Mouse (Mus musculus): Measurements from ENCODE around the gene Bcl2l15. TPM values are rescaled to one million over a fixed set of nuclear protein-coding genes. Genes with fewer than 3 reads are reported as not detected.
"Not testable (repeated sequence)": the region's sequence is repeated elsewhere in the genome, so short reads cannot be mapped to it uniquely, and the experiment has no call there.

Gene Bcl2l15
- polyA plus RNA-seq, 1 experiment, result 91.7 TPM

- no peak for TF ChIP-seq CTCF (IDR thresholded peaks at IDR 0.05; ENCODE audit: borderline replicate concordance, insufficient read depth, low read depth, low read length)
- TF ChIP-seq POLR2A (IDR thresholded peaks at IDR 0.05; ENCODE audit: borderline replicate concordance, insufficient read depth, low read length), result no peak
- Histone ChIP-seq H3K4me3 (replicated peaks; ENCODE audit: insufficient read depth, low read depth, low read length) (peak overlapping the region; percentile 35), H3K27ac (ENCODE audit: insufficient read depth, low read length) (peak overlapping the region; percentile 44), H3K27me3 (ENCODE audit: control insufficient read depth, insufficient read depth, low read length) (no peaks in the 10 kb centered on the region), H3K4me1 (ENCODE audit: control insufficient read depth, insufficient read depth, low read length) (peaks cover 5% of the 10 kb centered on the region; the same call in 1 of the 2 replicates)
- 12% methylated on average over 10 of the region's 10 CpGs for WGBS
- DNase-seq, result peak; percentile 69 to 76
These were observed 3.5 kb downstream of the Bcl2l15 start for GRCm38 (mm10) chr3:103835951-103836310.

DNA sequence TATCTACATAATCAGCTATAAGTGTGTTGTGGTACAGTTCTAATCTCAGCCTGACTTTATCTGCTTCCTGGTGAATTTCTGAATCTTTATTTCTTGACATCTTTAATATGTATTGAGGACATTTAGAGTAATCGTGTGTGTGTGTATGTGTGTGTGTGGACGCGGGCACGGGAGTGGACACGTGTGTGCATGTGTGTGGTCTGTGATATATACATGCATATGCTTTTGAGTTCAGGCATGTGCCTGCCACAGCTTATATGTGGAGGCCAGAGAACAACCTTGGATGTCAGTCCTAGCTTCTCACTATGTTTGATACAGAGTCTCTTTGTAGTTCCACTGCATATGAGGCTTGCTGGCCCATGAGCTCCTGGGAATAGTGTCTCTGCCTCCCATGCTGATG lies 4.1 kb downstream of the Bcl2l15 start:
- TF ChIP-seq POLR2A (IDR thresholded peaks at IDR 0.05; ENCODE audit: borderline replicate concordance, insufficient read depth, low read length) (no peak), CTCF (IDR thresholded peaks at IDR 0.05; ENCODE audit: borderline replicate concordance, insufficient read depth, low read depth, low read length) (no peak)
- Histone ChIP-seq H3K27me3 (ENCODE audit: control insufficient read depth, insufficient read depth, low read length) (no peaks in the 10 kb centered on the region), H3K4me3 (replicated peaks; ENCODE audit: insufficient read depth, low read depth, low read length) (peak overlapping the region; percentile 44), H3K27ac (ENCODE audit: insufficient read depth, low read length) (peak overlapping the region; percentile 71), H3K4me1 (ENCODE audit: control insufficient read depth, insufficient read depth, low read length) (peaks cover 5% of the 10 kb centered on the region; the same call in 1 of the 2 replicates)
- no peak for DNase-seq
- 86% methylated on average over 5 of the region's 5 CpGs for WGBS

DNA sequence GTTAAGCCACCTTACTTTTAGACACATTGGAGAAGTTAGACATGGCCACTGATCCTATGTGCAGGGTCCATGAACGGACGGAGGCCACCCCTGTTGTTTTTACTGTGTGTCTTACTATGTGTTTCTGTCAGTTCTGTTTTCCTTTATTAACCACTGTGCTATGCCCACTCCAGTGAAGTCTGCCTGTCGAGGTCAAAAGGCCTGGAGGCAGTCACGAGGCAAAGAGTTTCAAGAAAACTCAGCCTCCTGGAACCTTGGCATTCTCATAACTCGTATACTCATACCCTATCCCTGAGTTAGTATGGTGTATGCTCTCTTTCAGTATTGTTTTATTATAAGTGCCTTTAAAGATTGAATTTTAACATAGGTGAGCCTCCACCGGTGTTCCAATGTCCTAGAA lies 7.3 kb downstream of the Bcl2l15 start:
- no peak overlapping the region for H3K4me3 ChIP-seq (replicated peaks; ENCODE audit: insufficient read depth, low read depth, low read length)
- no peak for TF ChIP-seq POLR2A (IDR thresholded peaks at IDR 0.05; ENCODE audit: borderline replicate concordance, insufficient read depth, low read length)
- no peak for TF ChIP-seq CTCF (IDR thresholded peaks at IDR 0.05; ENCODE audit: borderline replicate concordance, insufficient read depth, low read depth, low read length)
- WGBS, result 96% methylated on average over 6 of the region's 6 CpGs

GRCm38 (mm10) chr3:103840195-103840594 lies 7.8 kb downstream of the Bcl2l15 start:
- H3K4me1 ChIP-seq (ENCODE audit: control insufficient read depth, insufficient read depth, low read length); H3K27me3 ChIP-seq (ENCODE audit: control insufficient read depth, insufficient read depth, low read length); H3K4me3 ChIP-seq (replicated peaks; ENCODE audit: insufficient read depth, low read depth, low read length); DNase-seq; H3K27ac ChIP-seq (ENCODE audit: insufficient read depth, low read length): not testable (repeated sequence)
- 90% methylated on average over 3 of the region's 3 CpGs for WGBS

More for the DNA sequence above, 7.3 kb downstream of the Bcl2l15 start:
- Histone ChIP-seq H3K27ac (ENCODE audit: insufficient read depth, low read length) (no peak overlapping the region), H3K27me3 (ENCODE audit: control insufficient read depth, insufficient read depth, low read length) (no peaks in the 10 kb centered on the region), H3K4me1 (ENCODE audit: control insufficient read depth, insufficient read depth, low read length) (peaks cover 5% of the 10 kb centered on the region; the same call in 1 of the 2 replicates)
- DNase-seq, result no peak

- H3K4me1 ChIP-seq (ENCODE audit: control insufficient read depth, insufficient read depth, low read length); DNase-seq; H3K27me3 ChIP-seq (ENCODE audit: control insufficient read depth, insufficient read depth, low read length); H3K4me3 ChIP-seq (replicated peaks; ENCODE audit: insufficient read depth, low read depth, low read length); H3K27ac ChIP-seq (ENCODE audit: insufficient read depth, low read length): not testable (repeated sequence)
- WGBS, result 88% methylated on average over 7 of the region's 7 CpGs
These were observed 8.5 kb downstream of the Bcl2l15 start for GRCm38 (mm10) chr3:103840946-103841345.

GRCm38 (mm10) chr3:103850644-103851363 lies 18.4 kb downstream of the Bcl2l15 start:
- 26% methylated on average over 9 of the region's 9 CpGs for WGBS
- no peaks in the 10 kb centered on the region for H3K27me3 ChIP-seq (ENCODE audit: control insufficient read depth, insufficient read depth, low read length)
- peaks cover 14% of the 10 kb centered on the region; the same call in 1 of the 2 replicates for H3K4me1 ChIP-seq (ENCODE audit: control insufficient read depth, insufficient read depth, low read length)
- TF ChIP-seq CTCF (IDR thresholded peaks at IDR 0.05; ENCODE audit: borderline replicate concordance, insufficient read depth, low read depth, low read length) (no peak), POLR2A (IDR thresholded peaks at IDR 0.05; ENCODE audit: borderline replicate concordance, insufficient read depth, low read length) (peak; percentile 89; the same call in 1 of the 2 replicates)
- DNase-seq, result peak; percentile 90 to 97
- H3K27ac ChIP-seq (ENCODE audit: insufficient read depth, low read length), result peak overlapping the region; percentile 96; the same call in 1 of the 2 replicates
- peak overlapping the region; percentile 74 for H3K4me3 ChIP-seq (replicated peaks; ENCODE audit: insufficient read depth, low read depth, low read length)

- Histone ChIP-seq H3K4me3 (replicated peaks; ENCODE audit: insufficient read depth, low read depth, low read length) (peak overlapping the region; percentile 74), H3K27me3 (ENCODE audit: control insufficient read depth, insufficient read depth, low read length) (no peaks in the 10 kb centered on the region), H3K4me1 (ENCODE audit: control insufficient read depth, insufficient read depth, low read length) (peaks cover 14% of the 10 kb centered on the region; the same call in 1 of the 2 replicates), H3K27ac (ENCODE audit: insufficient read depth, low read length) (peak overlapping the region; percentile 96)
- TF ChIP-seq CTCF (IDR thresholded peaks at IDR 0.05; ENCODE audit: borderline replicate concordance, insufficient read depth, low read depth, low read length) (no peak), POLR2A (IDR thresholded peaks at IDR 0.05; ENCODE audit: borderline replicate concordance, insufficient read depth, low read length) (no peak)
- peak in 1 of 2 experiments; percentile 65 for DNase-seq
- 14% methylated on average over 6 of the region's 6 CpGs for WGBS
These were observed 19.1 kb downstream of the Bcl2l15 start for GRCm38 (mm10) chr3:103851481-103851880.

- peak overlapping the region; percentile 96 for H3K27ac ChIP-seq (ENCODE audit: insufficient read depth, low read length)
- peak overlapping the region; percentile 74 for H3K4me3 ChIP-seq (replicated peaks; ENCODE audit: insufficient read depth, low read depth, low read length)
- peaks cover 14% of the 10 kb centered on the region; the same call in 1 of the 2 replicates for H3K4me1 ChIP-seq (ENCODE audit: control insufficient read depth, insufficient read depth, low read length)
- WGBS, result 14% methylated on average over 8 of the region's 8 CpGs
- peak; percentile 42; the same call in 1 of the 2 replicates for TF ChIP-seq POLR2A (IDR thresholded peaks at IDR 0.05; ENCODE audit: borderline replicate concordance, insufficient read depth, low read length)
- TF ChIP-seq CTCF (IDR thresholded peaks at IDR 0.05; ENCODE audit: borderline replicate concordance, insufficient read depth, low read depth, low read length), result no peak
- no peaks in the 10 kb centered on the region for H3K27me3 ChIP-seq (ENCODE audit: control insufficient read depth, insufficient read depth, low read length)
- DNase-seq, result peak; percentile 64 to 71
These were observed 19.5 kb downstream of the Bcl2l15 start for GRCm38 (mm10) chr3:103851882-103852281.

All from cerebellum, adult 2 months (tissue).